Mouse (Mus musculus) embryonic facial prominence, embryonic 10.5 days (tissue): ENCODE measurements around the gene Iqce. TPM values are rescaled to one million over a fixed set of nuclear protein-coding genes. Genes with fewer than 3 reads are reported as not detected.

Experiments used
- DNase-seq: peaks from one replicate; pipeline ENCODE4 v3.0.0-alpha.2; 2017; ENCODE audit warnings: low spot score
- H3K27ac ChIP-seq: fragments of 300-500 bp; sonication (generic); replicated peaks from 2 replicates; pipeline ENCODE4 v1.5.1; 2016; ENCODE audit warnings: mild to moderate bottlenecking
- H3K27me3 ChIP-seq: fragments of 300-500 bp; sonication (generic); replicated peaks from 2 replicates; pipeline ENCODE4 v1.6.1; 2016; ENCODE audit warnings: low read depth, mild to moderate bottlenecking; ENCODE audit not compliant: poor library complexity, severe bottlenecking
- H3K36me3 ChIP-seq: fragments of 300-500 bp; sonication (generic); replicated peaks from 2 replicates; pipeline ENCODE4 v1.6.1; 2016; ENCODE audit warnings: mild to moderate bottlenecking, moderate library complexity
- H3K4me1 ChIP-seq: fragments of 300-500 bp; sonication (generic); 2 replicates; pipeline ENCODE4 v1.6.1; 2016
- H3K4me3 ChIP-seq: fragments of 300-500 bp; sonication (generic); 2 replicates; pipeline ENCODE4 v1.5.1; 2016; ENCODE audit warnings: mild to moderate bottlenecking, moderate library complexity
- H3K9me3 ChIP-seq: fragments of 300-500 bp; sonication (generic); 2 replicates; pipeline ENCODE4 v1.6.1; 2016; ENCODE audit warnings: mild to moderate bottlenecking
- WGBS: fragments of 180-500 bp; shearing (Covaris S2); methylation state at CpG from one replicate; pipeline ENCODE4 v1.1.7; 2016; 5-methylcytosine and 5-hydroxymethylcytosine counted together
- polyA plus RNA-seq: library from polyadenylated mRNA; unstranded; fragments of >200 nt; fragmentation: Nextera tagmentation; extraction: Ambion mirVana; gene quantifications from 2 replicates; pipeline ENCODE4 v1.2.1, GENCODE M21; 2016

Gene Iqce
- polyA plus RNA-seq, 1 experiment from 2014 or later = 28.2 TPM

DNA sequence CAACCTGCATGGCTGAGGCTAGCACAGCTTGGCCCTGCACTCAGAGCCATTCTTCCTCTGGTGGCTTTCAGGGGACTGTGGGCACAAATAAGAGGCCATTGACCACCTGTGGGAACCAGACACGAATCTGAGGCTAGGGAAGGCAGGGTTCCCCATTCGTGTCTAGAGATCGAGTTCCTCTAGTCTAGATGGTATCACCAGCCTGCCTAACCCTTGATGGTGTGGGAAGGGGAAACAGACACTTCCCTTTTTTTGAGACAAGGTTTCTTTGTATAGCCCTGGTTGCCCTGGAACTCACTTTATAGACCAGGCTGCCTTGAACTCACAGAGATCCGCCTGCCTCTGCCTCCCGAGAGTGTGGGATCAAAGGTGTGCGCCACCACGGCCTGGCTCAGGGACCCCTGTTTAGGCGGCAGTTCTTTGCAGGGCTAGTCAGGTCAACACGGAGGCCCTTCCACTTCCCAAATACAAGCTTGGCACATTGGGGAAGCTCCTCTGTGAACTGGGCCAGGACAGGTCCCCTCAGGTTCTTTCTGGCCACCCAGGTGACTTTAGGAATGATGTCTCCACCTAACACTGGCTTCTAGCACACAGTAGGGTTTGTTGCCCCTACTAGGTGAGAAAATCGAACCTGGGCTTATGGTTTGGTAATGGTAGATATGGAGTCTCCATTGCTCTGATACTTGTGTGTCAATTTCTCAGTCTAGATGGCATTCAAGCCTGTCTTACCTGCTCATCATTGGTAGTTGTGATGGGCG, 29.0 kb upstream of the Iqce start:
- Histone ChIP-seq H3K27me3 (peaks cover 28% of the 10 kb centered on the region), H3K4me3 (no peak overlapping the region), H3K36me3 (no peaks in the 10 kb centered on the region), H3K4me1 (peaks cover 12% of the 10 kb centered on the region), H3K9me3 (0 out of 2 replicates have a peak, but pooled peaks cover 2% of the 10 kb centered on the region), H3K27ac (no peak overlapping the region)
- 85% methylated on average over 11 of the region's 11 CpGs for WGBS
- DNase-seq = no peak

DNA sequence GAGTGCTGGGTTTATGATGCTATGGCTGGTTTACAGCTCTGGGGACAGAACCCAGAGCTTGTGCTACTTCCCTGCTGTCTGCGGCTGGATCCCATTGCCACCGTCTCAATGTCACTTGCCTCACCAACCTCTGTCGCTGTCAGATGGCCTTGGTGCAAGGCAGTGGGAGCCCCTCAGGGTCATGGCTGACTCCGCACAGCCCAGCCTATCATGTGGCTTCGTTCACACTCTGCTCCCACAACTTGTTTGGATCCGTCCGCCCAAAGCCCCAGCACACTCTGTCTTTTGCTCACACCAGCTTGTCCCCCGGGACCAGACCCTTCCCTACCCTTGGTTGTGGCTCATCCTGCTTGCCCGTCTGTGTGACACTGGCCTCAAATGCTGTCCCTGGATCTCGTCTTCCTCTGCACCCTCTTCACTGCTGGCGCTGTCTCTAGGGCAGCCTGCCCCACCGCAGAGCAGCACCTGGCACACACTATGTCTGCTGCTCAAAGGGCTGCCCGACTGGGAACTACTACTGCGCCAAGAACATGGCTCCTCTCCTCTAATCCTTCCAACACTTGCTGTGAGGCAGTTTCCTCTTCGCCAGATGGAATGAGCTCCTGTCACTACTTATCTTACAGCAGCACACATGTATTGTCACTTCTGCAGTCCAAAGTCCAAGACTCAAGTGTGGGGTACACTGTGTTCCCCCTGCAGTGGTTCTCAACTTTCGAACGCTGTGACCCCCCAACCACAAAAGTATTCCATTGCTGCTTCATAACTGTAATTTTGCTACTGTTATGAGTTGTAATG, 25.0 kb upstream of the Iqce start:
- WGBS = 84% methylated on average over 17 of the region's 17 CpGs
- H3K9me3 ChIP-seq = no peaks in the 10 kb centered on the region
- no peak overlapping the region for H3K4me3 ChIP-seq
- H3K4me1 ChIP-seq = no peaks in the 10 kb centered on the region
- H3K36me3 ChIP-seq = no peaks in the 10 kb centered on the region
- no peaks in the 10 kb centered on the region for H3K27me3 ChIP-seq
- DNase-seq = no peak
- no peak overlapping the region for H3K27ac ChIP-seq

DNA sequence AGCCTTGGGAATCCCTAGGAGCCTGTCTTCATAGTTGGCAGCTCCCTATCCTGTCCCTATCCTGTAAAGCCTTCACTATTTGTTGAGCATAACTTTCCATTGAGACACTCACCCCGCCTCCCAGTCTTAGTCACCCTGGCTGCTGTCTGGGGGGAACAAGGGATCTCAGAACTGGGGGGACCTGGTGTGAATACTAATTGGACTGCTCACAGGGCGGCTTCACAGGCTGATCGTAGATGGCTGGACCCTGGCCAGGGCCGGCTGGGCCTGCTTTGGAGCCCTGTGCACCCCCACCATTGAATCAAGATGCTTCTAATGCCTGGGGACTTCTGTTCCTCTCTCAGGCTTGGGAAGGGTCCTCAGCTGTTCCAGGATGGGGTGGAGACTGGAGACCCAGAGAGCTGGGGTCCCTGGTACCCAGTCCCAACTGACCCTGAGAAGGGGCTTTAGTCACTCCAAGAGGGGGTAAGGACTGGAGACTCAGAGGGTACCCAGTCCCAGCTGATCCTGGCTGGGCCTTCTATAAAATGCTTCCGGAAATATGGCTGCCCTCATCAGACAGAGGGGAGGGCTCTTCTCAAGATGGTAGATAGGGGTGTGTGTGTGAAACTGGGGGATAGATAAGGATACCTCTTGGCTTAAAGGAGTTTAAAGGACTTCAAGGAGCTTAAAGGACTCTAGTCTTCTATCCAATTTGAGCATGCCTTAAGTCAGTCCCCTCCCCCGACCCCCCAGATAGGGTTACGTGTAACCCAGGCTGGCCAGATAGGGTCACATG, 24.1 kb upstream of the Iqce start:
- DNase-seq = no peak
- Histone ChIP-seq H3K27ac (no peak overlapping the region), H3K9me3 (no peaks in the 10 kb centered on the region), H3K4me3 (no peak overlapping the region), H3K27me3 (no peaks in the 10 kb centered on the region), H3K4me1 (no peaks in the 10 kb centered on the region), H3K36me3 (no peaks in the 10 kb centered on the region)
- WGBS = 86% methylated on average over 7 of the region's 7 CpGs

DNA sequence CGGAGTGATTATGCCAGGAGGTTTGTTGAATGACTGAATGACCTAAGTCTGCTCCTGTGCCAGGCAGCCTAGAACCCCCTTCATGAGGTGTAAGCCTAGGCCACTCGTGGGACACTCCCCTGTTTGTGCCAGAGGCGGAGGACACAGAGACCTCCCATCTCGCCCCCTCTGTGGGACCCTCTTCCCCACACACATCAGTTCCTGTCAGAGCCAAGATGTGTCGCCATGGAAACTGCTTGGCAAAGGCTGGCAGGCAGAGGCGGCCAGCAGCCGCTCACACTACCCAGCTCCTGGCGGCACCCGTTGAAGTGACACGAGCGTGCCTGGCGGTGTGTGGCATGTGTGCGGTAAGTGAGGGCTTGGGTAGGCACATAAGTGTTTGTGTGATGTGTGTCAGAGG, 21.6 kb upstream of the Iqce start, which contains the start of gene Amz1:
Amz1 (plus strand) TSS at position 306 of the 400 bp plus-strand sequence.
- H3K4me1 ChIP-seq = no peaks in the 10 kb centered on the region
- H3K9me3 ChIP-seq = no peaks in the 10 kb centered on the region
- 84% methylated on average over 13 of the region's 13 CpGs for WGBS
- H3K4me3 ChIP-seq = no peak within 1 kb of the TSS
- H3K36me3 ChIP-seq = peaks cover 15% of the 10 kb centered on the region
- no peaks in the 10 kb centered on the region for H3K27me3 ChIP-seq
- DNase-seq = no peak
- no peak within 1 kb of the TSS for H3K27ac ChIP-seq

DNA sequence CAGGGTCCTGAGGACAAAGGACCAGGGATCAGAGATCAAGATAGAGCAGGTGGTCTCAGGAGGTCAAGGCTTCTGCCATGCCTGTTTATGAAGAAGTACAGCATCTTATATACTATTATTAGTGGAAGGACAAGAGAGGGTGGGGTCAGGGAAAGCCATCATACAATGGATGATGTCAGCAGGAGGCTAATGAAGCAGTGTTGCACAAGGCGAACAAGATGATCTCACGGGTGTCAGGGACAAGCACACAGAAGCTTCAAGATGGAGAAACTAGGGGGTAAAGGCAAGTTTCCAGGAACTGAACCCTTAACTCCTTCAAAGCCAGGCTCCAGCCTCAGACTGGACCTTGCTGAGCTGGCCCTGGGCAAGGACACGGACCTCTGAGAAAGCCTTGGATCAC, 19.9 kb upstream of the Iqce start:
- Histone ChIP-seq H3K4me3 (no peak overlapping the region), H3K27ac (no peak overlapping the region), H3K36me3 (peaks cover 32% of the 10 kb centered on the region), H3K9me3 (no peaks in the 10 kb centered on the region), H3K4me1 (no peaks in the 10 kb centered on the region), H3K27me3 (no peaks in the 10 kb centered on the region)
- WGBS = 87% methylated on average over 3 of the region's 3 CpGs
- DNase-seq = no peak

DNA sequence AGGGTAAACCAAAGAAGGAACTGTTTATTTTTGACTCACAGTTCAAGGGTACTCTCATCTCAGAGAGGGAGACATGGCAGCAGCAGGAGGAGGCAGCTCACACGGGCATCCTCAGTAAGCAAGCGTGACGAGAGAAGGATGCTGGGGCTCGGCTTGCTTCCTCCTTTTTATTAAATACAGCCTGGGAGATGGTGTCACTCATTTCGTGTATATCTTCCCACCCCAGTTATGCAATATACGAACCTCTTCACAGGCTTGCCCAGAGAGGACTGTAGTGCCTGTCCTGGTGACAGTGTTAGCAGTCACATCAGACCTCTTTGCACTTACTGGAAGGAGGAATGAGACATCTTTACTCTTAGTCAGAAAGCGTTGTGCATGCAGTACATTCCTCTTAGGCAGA, 18.6 kb upstream of the Iqce start:
- H3K27me3 ChIP-seq = no peaks in the 10 kb centered on the region
- no peaks in the 10 kb centered on the region for H3K9me3 ChIP-seq
- 83% methylated on average over 7 of the region's 7 CpGs for whole genome bisulfite sequencing
- H3K4me3 ChIP-seq = no peak overlapping the region
- H3K36me3 ChIP-seq = peaks cover 45% of the 10 kb centered on the region
- DNase-seq = no peak
- no peak overlapping the region for H3K27ac ChIP-seq
- H3K4me1 ChIP-seq = no peaks in the 10 kb centered on the region

DNA sequence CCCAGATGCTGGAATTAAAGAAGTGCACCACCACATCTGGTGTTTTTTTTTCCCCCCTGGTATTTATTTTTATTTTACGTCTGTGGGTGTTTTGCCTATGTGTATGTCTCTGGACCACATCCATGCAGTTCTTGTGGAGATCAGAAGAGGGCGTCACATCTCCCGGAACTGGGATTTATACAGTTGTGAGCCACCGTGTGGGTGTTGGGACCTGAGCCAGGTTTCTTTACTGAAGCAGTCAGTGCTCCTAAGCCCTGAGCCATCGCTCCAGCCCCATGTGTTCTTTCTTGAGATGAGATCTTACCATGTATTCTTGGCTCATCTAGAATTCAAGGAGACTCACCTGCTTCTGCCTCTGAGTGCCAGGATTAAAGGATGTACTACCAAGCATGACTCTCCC, 8.9 kb upstream of the Iqce start:
- 85% methylated on average over 5 of the region's 5 CpGs for WGBS
- Histone ChIP-seq H3K36me3 (peaks cover 84% of the 10 kb centered on the region), H3K4me3 (no peak overlapping the region), H3K4me1 (peaks cover 1% of the 10 kb centered on the region), H3K9me3 (no peaks in the 10 kb centered on the region), H3K27me3 (no peaks in the 10 kb centered on the region), H3K27ac (no peak overlapping the region)
- no peak for DNase-seq

DNA sequence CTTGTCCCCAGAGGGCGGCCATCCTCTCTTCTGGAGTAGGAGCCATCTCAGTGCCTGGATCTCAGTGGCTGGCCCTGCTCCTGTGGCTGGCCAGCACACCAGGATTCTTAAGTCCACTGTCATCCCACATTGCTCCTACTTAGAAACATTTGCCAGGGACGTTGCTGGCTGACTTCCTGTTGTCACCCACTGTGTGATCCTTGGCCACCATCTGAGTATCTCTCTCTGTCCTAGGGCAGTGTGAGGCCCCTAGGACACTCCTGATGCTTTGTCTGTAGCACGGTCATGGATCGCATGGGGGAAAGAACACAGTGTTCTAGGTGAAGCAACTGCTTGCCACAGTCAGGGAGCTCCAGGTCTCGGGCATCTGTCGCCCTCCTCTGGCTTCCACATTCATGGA, 8.1 kb upstream of the Iqce start:
- H3K4me1 ChIP-seq = peaks cover 9% of the 10 kb centered on the region
- H3K9me3 ChIP-seq = no peaks in the 10 kb centered on the region
- no peak overlapping the region for H3K4me3 ChIP-seq
- DNase-seq = no peak
- no peaks in the 10 kb centered on the region for H3K27me3 ChIP-seq
- peaks cover 77% of the 10 kb centered on the region for H3K36me3 ChIP-seq
- no peak overlapping the region for H3K27ac ChIP-seq
- 92% methylated on average over 6 of the region's 6 CpGs for WGBS

DNA sequence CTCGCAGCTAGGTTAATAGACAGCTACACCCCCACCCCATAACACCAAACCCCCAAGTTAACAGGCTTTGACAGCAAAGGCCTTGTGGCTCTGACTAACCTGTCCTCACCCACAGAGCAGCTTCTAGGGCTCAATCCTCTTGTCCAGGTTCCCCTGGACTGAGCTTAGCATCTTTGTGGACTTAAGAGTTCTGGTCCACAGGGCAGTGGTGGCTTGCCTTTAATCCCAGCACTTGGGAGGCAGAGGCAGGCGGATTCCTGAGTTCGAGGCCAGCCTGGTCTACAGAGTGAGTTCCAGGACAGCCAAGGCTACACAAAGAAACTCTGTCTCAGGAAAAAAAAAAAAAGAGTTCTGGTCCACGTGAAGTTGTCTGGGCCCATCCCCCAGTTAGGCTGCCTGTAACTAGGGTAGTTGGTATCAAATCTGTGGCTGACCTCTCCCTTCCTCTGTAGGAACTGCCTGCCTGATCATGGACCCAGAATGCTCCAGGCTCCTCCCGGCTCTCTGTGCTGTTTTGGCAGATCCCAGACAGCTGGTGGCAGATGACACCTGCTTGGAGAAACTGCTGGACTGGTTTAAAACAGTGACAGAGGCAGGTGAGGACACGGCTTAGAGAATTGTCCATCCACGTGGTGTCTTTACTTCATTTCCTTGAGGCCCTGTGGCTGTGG, 3.5 kb upstream of the Iqce start:
- 61% methylated on average over 7 of the region's 7 CpGs for WGBS
- peak overlapping the region; percentile 70 for H3K4me3 ChIP-seq
- H3K9me3 ChIP-seq = no peaks in the 10 kb centered on the region
- no peaks in the 10 kb centered on the region for H3K27me3 ChIP-seq
- H3K36me3 ChIP-seq = peaks cover 30% of the 10 kb centered on the region
- DNase-seq = no peak
- H3K4me1 ChIP-seq = peaks cover 44% of the 10 kb centered on the region
- peak overlapping the region; percentile 97 for H3K27ac ChIP-seq

DNA sequence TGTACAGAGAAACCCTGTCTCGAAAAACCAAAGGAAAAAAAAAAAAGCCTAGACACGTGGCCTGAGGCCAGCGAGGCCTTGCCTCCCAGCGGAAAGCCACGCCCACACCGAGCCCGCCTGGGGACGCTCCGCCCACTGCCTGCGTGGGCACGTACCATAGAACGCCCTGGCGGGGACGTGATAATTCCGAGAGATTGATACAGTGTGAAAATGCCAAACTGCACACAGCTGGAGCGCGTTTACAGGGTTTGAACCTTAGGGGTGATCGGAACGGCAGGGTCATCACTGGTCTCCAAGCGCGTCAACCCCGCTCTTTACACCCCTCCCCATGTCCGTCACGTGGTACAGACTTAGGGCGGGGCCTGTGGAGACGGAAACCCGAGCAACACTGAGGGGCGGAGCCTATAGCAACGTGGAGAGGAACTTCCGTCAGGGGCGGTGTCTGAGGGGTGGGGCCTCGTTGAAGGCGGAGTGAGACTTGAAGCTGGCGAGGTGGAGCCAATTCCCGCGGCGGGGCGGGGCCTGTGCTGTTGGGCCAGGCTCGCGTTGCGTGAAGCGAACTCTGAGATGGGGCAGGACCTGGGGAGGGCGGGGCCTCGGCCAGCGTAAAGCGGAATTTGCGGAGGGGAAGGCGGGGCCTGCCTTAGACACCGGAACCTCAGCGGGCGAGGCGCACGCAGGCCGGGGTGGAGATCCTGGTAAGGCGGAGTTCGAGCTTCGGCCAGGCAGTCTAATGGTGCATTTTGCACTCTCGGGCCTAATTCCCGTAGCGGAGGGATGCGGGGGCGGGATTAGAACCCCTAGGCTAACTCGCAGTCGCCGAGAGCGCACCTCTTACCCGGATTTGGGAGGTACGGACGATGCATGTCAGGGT, 2.4 kb upstream of the Iqce start, which contains the start of gene Brat1:
Brat1 (plus strand) TSS at position 634 of the 874 bp plus-strand sequence.
- H3K27me3 ChIP-seq = no peaks in the 10 kb centered on the region
- WGBS = under 1% methylated on average over 69 of the region's 69 CpGs
- H3K27ac ChIP-seq = peak within 1 kb of the TSS; percentile 97
- no peaks in the 10 kb centered on the region for H3K9me3 ChIP-seq
- peaks cover 30% of the 10 kb centered on the region for H3K36me3 ChIP-seq
- DNase-seq = peak; percentile 100
- H3K4me1 ChIP-seq = peaks cover 50% of the 10 kb centered on the region
- peak within 1 kb of the TSS; percentile 70 for H3K4me3 ChIP-seq
